Mouse (Mus musculus) bone marrow macrophage, adult 2 months (primary cell): Measurements from ENCODE around the gene Tecpr2.

Source experiments
- CTCF ChIP-seq: IDR thresholded peaks from 2 replicates; pipeline ENCODE4 v1.5.1; 2012; ENCODE audit warnings: low read depth, mild to moderate bottlenecking, low read length, moderate library complexity
- POLR2A ChIP-seq: IDR thresholded peaks from 2 replicates; pipeline ENCODE4 v1.6.1; 2012; ENCODE audit warnings: mild to moderate bottlenecking, low read depth, low read length, borderline replicate concordance

- TF ChIP-seq CTCF (peak; percentile 15; the same call in 1 of the 2 replicates), POLR2A (no peak)
Measured at GRCm38 (mm10) chr12:111008500-111009490, 119.7 kb downstream of the Tecpr2 start.
